8 mouse cellular contexts compared by ENCODE assay signal in the genomic region with DNA sequence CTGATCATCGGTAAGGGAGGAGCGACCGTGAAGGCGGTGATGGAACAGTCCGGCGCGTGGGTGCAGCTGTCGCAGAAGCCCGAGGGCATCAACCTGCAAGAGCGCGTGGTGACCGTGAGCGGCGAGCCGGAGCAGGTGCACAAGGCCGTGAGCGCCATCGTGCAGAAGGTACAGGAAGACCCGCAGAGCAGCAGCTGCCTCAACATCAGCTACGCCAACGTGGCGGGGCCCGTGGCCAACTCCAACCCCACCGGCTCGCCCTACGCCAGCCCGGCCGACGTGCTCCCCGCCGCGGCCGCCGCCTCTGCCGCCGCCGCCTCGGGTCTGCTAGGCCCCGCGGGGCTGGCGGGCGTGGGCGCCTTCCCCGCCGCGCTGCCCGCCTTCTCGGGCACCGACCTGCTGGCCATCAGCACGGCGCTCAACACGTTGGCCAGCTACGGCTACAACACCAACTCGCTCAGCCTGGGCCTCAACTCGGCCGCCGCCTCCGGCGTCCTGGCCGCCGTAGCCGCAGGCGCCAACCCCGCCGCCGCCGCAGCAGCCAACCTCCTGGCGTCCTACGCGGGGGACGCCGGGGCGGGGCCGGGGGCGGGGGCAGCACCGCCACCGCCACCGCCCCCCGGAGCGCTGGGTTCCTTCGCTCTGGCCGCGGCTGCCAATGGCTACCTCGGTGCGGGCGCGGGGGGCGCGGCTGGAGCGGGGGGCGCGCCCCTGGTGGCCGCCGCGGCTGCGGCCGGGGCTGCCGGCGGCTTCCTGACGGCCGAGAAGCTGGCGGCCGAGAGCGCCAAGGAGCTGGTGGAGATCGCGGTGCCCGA. TPM values are rescaled to one million over a fixed set of nuclear protein-coding genes. Genes with fewer than 3 reads are reported as not detected.
A peak's percentile ranks its signal among the peaks of the same experiment; 100 is the strongest.
DNase-seq lines count a peak whose midpoint lies in the region; ATAC-seq and TF ChIP-seq lines count a peak whose summit lies in the region.

No protein-coding gene starts in this region.

- peaks cover 12% of the 10 kb centered on the region; the same call in 1 of the 2 replicates for H3K36me3 ChIP-seq in hindbrain, embryonic 12.5 days

- WGBS in cerebellum, adult 2 months = 1% methylated on average over 99 of the region's 107 CpGs
- WGBS in hindbrain, embryonic 12.5 days = under 1% methylated on average over 70 of the region's 107 CpGs

- H3K27me3 ChIP-seq in cerebellum, adult 2 months (ENCODE audit: control insufficient read depth, insufficient read depth, low read length) = no peaks in the 10 kb centered on the region
- peaks cover 18% of the 10 kb centered on the region for H3K27me3 ChIP-seq in hindbrain, embryonic 12.5 days

- 0 out of 2 replicates have a peak, but pooled peaks have one; percentile 16 for TF ChIP-seq POLR2A in cerebellum, adult 2 months (IDR thresholded peaks at IDR 0.05; ENCODE audit: borderline replicate concordance, insufficient read depth, low read length)

- no peak; the same call in 1 of the 2 replicates for TF ChIP-seq CTCF in cerebellum, adult 2 months (IDR thresholded peaks at IDR 0.05; ENCODE audit: borderline replicate concordance, insufficient read depth, low read depth, low read length)

- H3K9ac ChIP-seq in hindbrain, embryonic 12.5 days = peak overlapping the region; percentile 58

- peak overlapping the region; percentile 47 for H3K27ac ChIP-seq in cerebellum, adult 2 months (ENCODE audit: insufficient read depth, low read length)
- H3K27ac ChIP-seq in hindbrain, embryonic 12.5 days = peak overlapping the region; percentile 76

- ATAC-seq in frontal cortex, adult (ENCODE audit: low TSS enrichment) = peak; percentile 48
- peak; percentile 46 for ATAC-seq in hindbrain, embryonic 12.5 days (ENCODE audit: low FRiP score)

- H3K9me3 ChIP-seq in hindbrain, embryonic 12.5 days (replicated peaks) = no peaks in the 10 kb centered on the region

- DNase-seq in frontal cortex, postnatal 14 days (ENCODE audit: low spot score in 2 of 2) = no peak
- peak; percentile 78 to 80 for DNase-seq in cerebellum, adult 2 months
- DNase-seq in gastrocnemius, adult 18-20 months (ENCODE audit: low spot score) = peak; percentile 28
- peak; percentile 42 for DNase-seq in left cerebral cortex, adult 11 months (ENCODE audit: low spot score)
- peak; percentile 53 for DNase-seq in lung, postnatal 36 days
- peak; percentile 62 to 75 for DNase-seq in right cerebral cortex, postnatal 10 days (ENCODE audit: low spot score in 2 of 2)

- peaks cover 8% of the 10 kb centered on the region for H3K4me1 ChIP-seq in cerebellum, adult 2 months (ENCODE audit: control insufficient read depth, insufficient read depth, low read length)
- H3K4me1 ChIP-seq in hindbrain, embryonic 12.5 days = peaks cover 59% of the 10 kb centered on the region

- peak overlapping the region; percentile 71 for H3K4me2 ChIP-seq in hindbrain, embryonic 12.5 days (replicated peaks)

- H3K4me3 ChIP-seq in cerebellum, adult 2 months (replicated peaks; ENCODE audit: insufficient read depth, low read depth, low read length) = peak overlapping the region; percentile 60
- H3K4me3 ChIP-seq in hindbrain, embryonic 12.5 days = peak overlapping the region; percentile 42

RNA-seq across cellular contexts. Expression of a gene that starts 29.4 kb away (rescaled TPM):
- 2.0 and 2.7 TPM in 2 replicates for polyA plus RNA-seq in cerebellum, adult 2 months (2012; rRNA removed)
- total RNA-seq in gastrocnemius, adult 18-20 months (2021) = not detected
- polyA plus RNA-seq in hindbrain, embryonic 12.5 days (2016; fragmentation: Nextera tagmentation; extraction: Ambion mirVana) = 0.29 and 0.37 TPM in 2 replicates

RNA-seq across cellular contexts. Expression of a gene that starts 32.1 kb away (rescaled TPM):
- polyA plus RNA-seq in cerebellum, adult 2 months (2012; rRNA removed) = 12.8 and 14.5 TPM in 2 replicates
- total RNA-seq in gastrocnemius, adult 18-20 months (2021) = 1 to 10 TPM; 1.1 to 1.9 TPM
- polyA plus RNA-seq in hindbrain, embryonic 12.5 days (2016; fragmentation: Nextera tagmentation; extraction: Ambion mirVana) = 11.2 and 12.5 TPM in 2 replicates

RNA-seq across cellular contexts. Expression of a gene that starts 33.3 kb away (rescaled TPM):
- polyA plus RNA-seq in cerebellum, adult 2 months (2012; rRNA removed) = 52.6 and 55.3 TPM in 2 replicates
- 1 to 10 TPM; 8.7 to 8.9 TPM for total RNA-seq in gastrocnemius, adult 18-20 months (2021)
- 6.8 and 6.9 TPM in 2 replicates for polyA plus RNA-seq in hindbrain, embryonic 12.5 days (2016; fragmentation: Nextera tagmentation; extraction: Ambion mirVana)

RNA-seq across cellular contexts. Expression of a gene that starts 46.1 kb away (rescaled TPM):
- polyA plus RNA-seq in cerebellum, adult 2 months (2012; rRNA removed) = 37.7 and 41.5 TPM in 2 replicates
- total RNA-seq in gastrocnemius, adult 18-20 months (2021) = 10 to 100 TPM; 18.3 to 18.5 TPM
- polyA plus RNA-seq in hindbrain, embryonic 12.5 days (2016; fragmentation: Nextera tagmentation; extraction: Ambion mirVana) = 44.0 and 47.4 TPM in 2 replicates

RNA-seq across cellular contexts. Expression of a gene that starts 47.6 kb away (rescaled TPM):
- polyA plus RNA-seq in cerebellum, adult 2 months (2012; rRNA removed) = 16.3 and 17.6 TPM in 2 replicates
- total RNA-seq in gastrocnemius, adult 18-20 months (2021) = 1 to 10 TPM; 3.6 to 5.6 TPM
- polyA plus RNA-seq in hindbrain, embryonic 12.5 days (2016; fragmentation: Nextera tagmentation; extraction: Ambion mirVana) = 28.8 and 31.9 TPM in 2 replicates

Comparison
In these comparisons a context has a peak if more than half of its experiments do, and no peak if none do; other contexts are left out.
1. DNase-seq: peak in cerebellum, adult 2 months (2 of 2), gastrocnemius, adult 18-20 months (single experiment), left cerebral cortex, adult 11 months (single experiment), lung, postnatal 36 days (single experiment) and right cerebral cortex, postnatal 10 days (2 of 2); none in frontal cortex, postnatal 14 days (0 of 2).